Mouse (Mus musculus): ENCODE data around the gene Gm28047. TPM values are rescaled to one million over a fixed set of nuclear protein-coding genes. Genes with fewer than 3 reads are reported as not detected.
A peak's percentile ranks its signal among the peaks of the same experiment; 100 is the strongest.
"Not testable (repeated sequence)": the region's sequence is repeated elsewhere in the genome, so short reads cannot be mapped to it uniquely, and the experiment has no call there.

Gene Gm28047
- under 1 TPM in 1 of 3 experiments, not detected in 2; 0.85 TPM for polyA plus RNA-seq (2017; shearing (Covaris generic))

GRCm38 (mm10) chr15:102624970-102625686 lies at the start of gene Gm28047, which contains the start of gene Atf7:
Gene Gm28047, minus strand, starts transcription at chr15:102625067.
Gene Atf7, minus strand, starts transcription at chr15:102625464.
- peak; percentile 93 for ATAC-seq

- no peak for ATAC-seq
Observed at GRCm38 (mm10) chr15:102673548-102673947, 48.7 kb upstream of the Gm28047 start.

- ATAC-seq: no peak
Observed at GRCm38 (mm10) chr15:102672215-102673071, 47.6 kb upstream of the Gm28047 start, which contains the start of gene Atp5g2. Gene Atp5g2, minus strand, starts transcription at chr15:102672352.

GRCm38 (mm10) chr15:102671721-102672214 lies 46.9 kb upstream of the Gm28047 start:
- ATAC-seq: no peak

- ATAC-seq: peak; percentile 93
Observed at GRCm38 (mm10) chr15:102670767-102671575, 46.1 kb upstream of the Gm28047 start.

- no peak for ATAC-seq
Observed at GRCm38 (mm10) chr15:102670281-102670680, 45.4 kb upstream of the Gm28047 start.

- ATAC-seq: no peak
Observed at GRCm38 (mm10) chr15:102669571-102669970, 44.7 kb upstream of the Gm28047 start.

- peak; percentile 69 for ATAC-seq
Observed at GRCm38 (mm10) chr15:102665494-102665893, 40.6 kb upstream of the Gm28047 start.

GRCm38 (mm10) chr15:102663825-102664224 lies 39.0 kb upstream of the Gm28047 start:
- ATAC-seq: no peak

GRCm38 (mm10) chr15:102662601-102663000 lies 37.7 kb upstream of the Gm28047 start:
- ATAC-seq: not testable (repeated sequence)

GRCm38 (mm10) chr15:102657926-102658381 lies 33.1 kb upstream of the Gm28047 start:
- ATAC-seq: no peak

GRCm38 (mm10) chr15:102656658-102657057 lies 31.8 kb upstream of the Gm28047 start:
- ATAC-seq: no peak

GRCm38 (mm10) chr15:102651928-102652660 lies 27.2 kb upstream of the Gm28047 start:
- not testable (repeated sequence) for ATAC-seq

GRCm38 (mm10) chr15:102651107-102651506 lies 26.2 kb upstream of the Gm28047 start:
- no peak for ATAC-seq

- no peak for ATAC-seq
Observed at GRCm38 (mm10) chr15:102635817-102636216, 10.9 kb upstream of the Gm28047 start.

- ATAC-seq: no peak
Observed at GRCm38 (mm10) chr15:102634684-102635083, 9.8 kb upstream of the Gm28047 start.

- ATAC-seq: peak; percentile 31
Observed at GRCm38 (mm10) chr15:102625687-102626055, 804 bp upstream of the Gm28047 start.

- no peak for ATAC-seq
Observed at GRCm38 (mm10) chr15:102624291-102624969, 437 bp downstream of the Gm28047 start.

GRCm38 (mm10) chr15:102623121-102623520 lies 1.7 kb downstream of the Gm28047 start:
- ATAC-seq: no peak

GRCm38 (mm10) chr15:102622536-102622935 lies 2.3 kb downstream of the Gm28047 start:
- no peak for ATAC-seq

GRCm38 (mm10) chr15:102620765-102621164 lies 4.1 kb downstream of the Gm28047 start:
- no peak for ATAC-seq

All from inflammation-experienced regulatory T-cells, adult 6 months (primary cell).